Mouse (Mus musculus) heart, adult 2 months (tissue): Measurements from ENCODE around the gene Cst7. TPM values are rescaled to one million over a fixed set of nuclear protein-coding genes. Genes with fewer than 3 reads are reported as not detected.

ENCODE experiments used
- DNase-seq, 2 experiments: peaks; one replicate each; pipeline ENCODE4 v3.0.0; 2021
- H3K27ac ChIP-seq: fragments of 200-600 bp; 2 replicates; pipeline ENCODE4 v1.8.1; 2022
- H3K27me3 ChIP-seq: fragments of 200-500 bp; 2 replicates; pipeline ENCODE4 v1.6.1; 2012; ENCODE audit warnings: mild to moderate bottlenecking, low read length, inconsistent platforms, mixed read lengths; ENCODE audit not compliant: control insufficient read depth, insufficient read depth
- H3K36me3 ChIP-seq: fragments of 200-500 bp; 2 replicates; pipeline ENCODE4 v1.6.1; 2012; ENCODE audit warnings: low read length, inconsistent platforms; ENCODE audit not compliant: control insufficient read depth, insufficient read depth
- H3K4me1 ChIP-seq: fragments of 200-500 bp; 2 replicates; pipeline ENCODE4 v1.6.1; 2011; ENCODE audit warnings: low read length; ENCODE audit not compliant: control insufficient read depth, insufficient read depth
- H3K4me3 ChIP-seq: fragments of 200-600 bp; 2 replicates; pipeline ENCODE4 v1.8.1; 2022
- H3K79me2 ChIP-seq: fragments of 200-500 bp; replicated peaks from 2 replicates; pipeline ENCODE4 v1.6.1; 2012; ENCODE audit warnings: mild to moderate bottlenecking, inconsistent platforms, low read length, moderate library complexity, mixed read lengths; ENCODE audit not compliant: control insufficient read depth, insufficient read depth
- H3K9ac ChIP-seq: fragments of 200-500 bp; 2 replicates; pipeline ENCODE4 v1.6.1; 2012; ENCODE audit warnings: low read depth, mild to moderate bottlenecking, control low read depth, inconsistent platforms, low read length, mixed read lengths
- CTCF ChIP-seq: fragments of 200-600 bp; IDR thresholded peaks from 2 replicates; pipeline ENCODE4 v1.8.1; 2022; ENCODE audit warnings: antibody characterized with exemption, mild to moderate bottlenecking, moderate library complexity
- EP300 ChIP-seq: fragments of 200-500 bp; IDR thresholded peaks from 2 replicates; pipeline ENCODE4 v1.6.1; 2011; ENCODE audit warnings: low read depth, low read length, control low read depth; ENCODE audit not compliant: insufficient read depth
- POLR2A ChIP-seq: fragments of 200-500 bp; IDR thresholded peaks from 2 replicates; pipeline ENCODE4 v1.6.1; 2011; ENCODE audit warnings: mild to moderate bottlenecking, low read depth, low read length, control low read depth; ENCODE audit not compliant: insufficient read depth
- WGBS: fragments of 180-500 bp; shearing (Covaris S2); methylation state at CpG from one replicate; pipeline ENCODE4 v1.1.7; 2018; 5-methylcytosine and 5-hydroxymethylcytosine counted together
- intact Hi-C: fragments of 180-260 bp; cut with DNase I; formaldehyde crosslinking; loops from one replicate; pipeline ENCODE4 v1.15.1; 2025
- polyA plus RNA-seq: library from polyadenylated mRNA; depleted of rRNA; stranded (reverse); fragments of >200 nt; gene quantifications from 2 replicates; pipeline ENCODE4 v1.2.3, GENCODE M21; 2012
- total RNA-seq, 2 experiments: library from RNA; stranded (reverse); gene quantifications; 2 replicates each; pipeline ENCODE4 v1.2.3; 2021

Gene Cst7
- total and polyA plus RNA-seq, 3 experiments, result 0.47 TPM; not detected in 2

GRCm38 (mm10) chr2:150600263-150600662 is 30.0 kb downstream of the Cst7 start:
- H3K27me3 ChIP-seq, result no peaks in the 10 kb centered on the region
- TF ChIP-seq POLR2A (no peak), EP300 (no peak), CTCF (no peak)
- peak in 1 of 2 experiments; percentile 24 for DNase-seq
- no peaks in the 10 kb centered on the region for H3K79me2 ChIP-seq
- peaks cover 8% of the 10 kb centered on the region for H3K36me3 ChIP-seq
- H3K27ac ChIP-seq, result peak overlapping the region; percentile 72
- intact Hi-C loops, result loop anchor here (10.0 kb wide), 1 partner anchor 235 kb away; the partner anchor contains the start of gene 3300002I08Rik
- no peaks in the 10 kb centered on the region; the same call in 1 of the 2 replicates for H3K4me1 ChIP-seq
- no peak overlapping the region for H3K9ac ChIP-seq
- no peak overlapping the region for H3K4me3 ChIP-seq
- 65% methylated on average over 2 of the region's 2 CpGs for WGBS

DNA sequence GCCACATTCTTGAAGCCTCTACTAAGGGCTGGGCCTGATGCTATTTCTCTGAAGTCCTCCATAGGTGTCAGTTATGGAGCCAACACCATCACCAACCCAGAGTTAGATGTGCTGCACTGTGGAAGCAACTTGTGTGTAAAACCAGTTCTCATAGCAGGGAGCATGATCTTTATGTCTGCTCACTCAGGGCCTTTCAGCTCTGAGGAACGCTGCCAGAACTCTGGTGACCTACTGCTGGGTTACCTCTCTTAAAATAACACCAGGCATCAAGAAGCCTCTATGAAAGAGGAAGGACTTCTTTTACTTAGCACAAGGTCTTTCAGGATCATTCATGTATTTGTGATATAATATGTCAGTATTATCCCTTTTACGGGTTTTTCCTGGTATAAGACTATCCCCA is 32.0 kb downstream of the Cst7 start:
- Histone ChIP-seq H3K27ac (peak overlapping the region; percentile 78), H3K4me3 (no peak overlapping the region), H3K36me3 (peaks cover 8% of the 10 kb centered on the region), H3K9ac (no peak overlapping the region), H3K27me3 (no peaks in the 10 kb centered on the region), H3K4me1 (peaks cover under 1% of the 10 kb centered on the region; the same call in 1 of the 2 replicates), H3K79me2 (no peaks in the 10 kb centered on the region)
- DNase-seq, result peak; percentile 32 to 56
- no peak for TF ChIP-seq POLR2A
- no peak for TF ChIP-seq EP300
- WGBS, result 73% methylated on average over 2 of the region's 2 CpGs
- intact Hi-C loops, result loop anchor here (10.0 kb wide), 1 partner anchor 237 kb away; the partner anchor contains the start of gene 3300002I08Rik

- Histone ChIP-seq H3K79me2 (no peaks in the 10 kb centered on the region), H3K9ac (no peak overlapping the region), H3K4me3 (no peak overlapping the region), H3K27me3 (no peaks in the 10 kb centered on the region), H3K4me1 (peaks cover 1% of the 10 kb centered on the region; the same call in 1 of the 2 replicates), H3K36me3 (peaks cover 8% of the 10 kb centered on the region), H3K27ac (no peak overlapping the region)
- DNase-seq, result no peak
- no peak for TF ChIP-seq EP300
- no peak for TF ChIP-seq POLR2A
- intact Hi-C loops, result loop anchor here (5.0 to 10.0 kb wide), 3 partner anchors 240 to 397 kb away; partner anchors contain the start of genes 3300002I08Rik and Abhd12
- WGBS, result 82% methylated on average over 2 of the region's 2 CpGs
Measured at GRCm38 (mm10) chr2:150604802-150605201, 34.6 kb downstream of the Cst7 start.

DNA sequence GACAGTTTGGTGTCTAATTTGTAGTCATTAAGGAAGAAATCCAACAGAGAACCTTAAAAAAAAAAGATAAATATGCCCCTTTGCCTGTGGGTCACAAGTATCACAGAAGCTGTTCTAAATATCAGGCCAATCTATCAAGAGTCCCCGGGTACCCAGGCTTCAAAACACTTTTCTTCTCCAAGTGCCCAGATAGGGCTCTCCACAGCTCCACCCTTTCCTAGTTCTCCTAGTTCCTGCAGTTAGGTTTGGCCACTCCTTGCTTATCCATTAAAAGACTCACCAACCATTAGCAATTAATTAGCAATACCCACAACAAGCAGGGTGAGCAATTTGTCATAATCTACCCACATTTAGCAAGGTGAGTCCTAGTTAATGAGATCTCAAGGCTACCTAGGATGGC is 36.9 kb downstream of the Cst7 start:
- Histone ChIP-seq H3K27me3 (no peaks in the 10 kb centered on the region), H3K4me1 (peaks cover 1% of the 10 kb centered on the region; the same call in 1 of the 2 replicates), H3K36me3 (peaks cover 4% of the 10 kb centered on the region; the same call in 1 of the 2 replicates), H3K27ac (no peak overlapping the region), H3K9ac (no peak overlapping the region), H3K4me3 (peak overlapping the region; percentile 84; the same call in 1 of the 2 replicates), H3K79me2 (no peaks in the 10 kb centered on the region)
- WGBS, result 35% methylated on average over 1 of the region's 1 CpGs
- intact Hi-C loops, result loop anchor here (5.0 to 10.0 kb wide), 3 partner anchors 242 to 395 kb away; partner anchors contain the start of genes 3300002I08Rik and Abhd12
- no peak for DNase-seq
- TF ChIP-seq EP300 (no peak), CTCF (no peak), POLR2A (no peak)

DNA sequence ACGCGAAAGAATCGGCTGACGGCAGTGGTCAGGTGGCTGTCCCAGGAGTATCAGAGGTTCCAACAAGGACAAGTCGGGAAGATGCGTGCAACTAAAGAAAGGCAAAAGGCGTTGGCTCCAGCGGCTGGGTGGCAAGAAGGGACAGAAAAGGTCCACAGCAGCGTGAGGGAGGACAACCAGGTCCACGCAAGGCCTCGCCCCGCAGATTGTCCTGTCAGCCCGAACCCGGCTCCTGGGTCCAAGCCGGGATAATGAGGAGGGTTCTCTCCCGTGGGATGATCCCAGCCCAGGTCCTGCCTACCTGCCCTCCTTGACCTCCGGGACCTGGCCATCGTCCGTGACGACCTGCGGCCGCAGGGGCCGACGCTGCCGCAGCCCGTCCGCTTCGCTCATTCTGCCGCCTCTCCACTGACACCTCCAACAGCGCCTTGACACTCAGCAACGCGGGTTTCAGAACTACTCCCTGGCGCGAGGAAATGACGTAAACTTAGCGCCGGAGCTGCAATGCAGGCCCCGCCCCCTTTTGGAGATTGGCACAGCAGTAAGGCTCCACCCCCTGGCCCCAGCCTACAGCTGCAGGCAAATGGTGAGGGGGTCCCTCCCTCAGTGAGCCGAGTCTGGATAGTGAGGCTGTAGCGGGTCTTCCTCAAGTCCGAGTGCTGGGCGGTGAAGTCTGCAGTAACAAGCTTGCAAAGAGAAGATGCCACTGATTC is 38.0 kb downstream of the Cst7 start, which contains the start of gene Apmap:
Apmap (minus strand) TSS at position 481 of the 713 bp plus-strand sequence.
- TF ChIP-seq POLR2A (peak; percentile 79), CTCF (peak; percentile 33), EP300 (0 out of 2 replicates have a peak, but pooled peaks have one; percentile 10)
- under 1% methylated on average over 42 of the region's 42 CpGs for WGBS
- H3K36me3 ChIP-seq, result no peaks in the 10 kb centered on the region; the same call in 1 of the 2 replicates

More for the DNA sequence above, 38.0 kb downstream of the Cst7 start, which contains the start of gene Apmap:
- intact Hi-C loops, result loop anchor here (2.0 to 10.0 kb wide), 4 partner anchors 141 to 394 kb away; partner anchors contain the start of genes 3300002I08Rik, Abhd12 and Entpd6
- H3K27ac ChIP-seq, result peak within 1 kb of the TSS; percentile 77
- H3K4me1 ChIP-seq, result peaks cover 1% of the 10 kb centered on the region; the same call in 1 of the 2 replicates
- H3K9ac ChIP-seq, result peak within 1 kb of the TSS; percentile 82
- no peaks in the 10 kb centered on the region for H3K79me2 ChIP-seq
- no peaks in the 10 kb centered on the region for H3K27me3 ChIP-seq
- DNase-seq, result peak; percentile 95 to 97
- peak within 1 kb of the TSS; percentile 84 for H3K4me3 ChIP-seq
